Mouse (Mus musculus): ENCODE measurements around the gene Ppme1. TPM values are rescaled to one million over a fixed set of nuclear protein-coding genes. Genes with fewer than 3 reads are reported as not detected.

Gene Ppme1
- total RNA-seq, 2 experiments from 2014 or later: 43.5 to 44.8 TPM

DNA sequence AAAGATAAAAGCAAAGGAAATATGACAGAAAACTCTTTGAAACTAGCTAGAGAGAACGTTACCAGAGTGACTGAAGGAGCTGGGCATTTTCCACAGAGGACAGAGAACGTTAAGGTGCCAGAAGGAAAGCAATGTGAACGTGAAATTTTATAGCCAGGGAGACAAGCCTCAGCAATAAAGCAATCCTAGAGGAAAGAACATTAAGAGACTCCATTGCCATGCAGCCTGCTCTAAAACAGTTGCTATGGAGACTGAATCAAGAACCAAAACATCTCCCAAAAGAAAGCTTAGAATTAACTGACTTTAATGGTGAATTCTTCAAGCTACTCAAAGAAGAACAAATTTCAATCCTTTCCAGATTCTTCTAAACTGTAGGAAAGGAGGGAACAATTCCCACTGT lies 88.8 kb downstream of the Ppme1 start:
- intact Hi-C loops (cut with DNase I): no loop called here

DNA sequence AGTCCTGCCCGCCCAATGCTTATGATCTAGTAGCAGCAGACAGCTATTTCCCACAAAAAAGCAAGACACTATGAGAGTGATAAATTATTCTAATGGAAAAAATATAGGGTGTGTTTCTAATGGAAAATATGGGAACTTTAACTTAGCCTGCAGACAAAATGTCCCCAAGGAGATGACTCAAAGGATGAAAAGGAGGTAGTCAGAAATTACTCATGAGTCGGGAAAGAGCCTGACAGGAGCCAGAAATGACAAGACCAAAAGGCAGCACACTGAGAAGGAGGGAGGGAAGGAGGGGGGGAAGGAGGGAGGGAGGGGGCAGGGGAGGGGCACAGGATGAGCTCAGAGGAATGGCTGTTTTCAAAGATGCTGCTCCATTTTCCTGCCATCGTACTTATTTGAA lies 90.5 kb downstream of the Ppme1 start:
- intact Hi-C loops (cut with DNase I): no loop called here
- DNase-seq: no peak

More for the DNA sequence above, 88.8 kb downstream of the Ppme1 start:
- no peak for DNase-seq

DNA sequence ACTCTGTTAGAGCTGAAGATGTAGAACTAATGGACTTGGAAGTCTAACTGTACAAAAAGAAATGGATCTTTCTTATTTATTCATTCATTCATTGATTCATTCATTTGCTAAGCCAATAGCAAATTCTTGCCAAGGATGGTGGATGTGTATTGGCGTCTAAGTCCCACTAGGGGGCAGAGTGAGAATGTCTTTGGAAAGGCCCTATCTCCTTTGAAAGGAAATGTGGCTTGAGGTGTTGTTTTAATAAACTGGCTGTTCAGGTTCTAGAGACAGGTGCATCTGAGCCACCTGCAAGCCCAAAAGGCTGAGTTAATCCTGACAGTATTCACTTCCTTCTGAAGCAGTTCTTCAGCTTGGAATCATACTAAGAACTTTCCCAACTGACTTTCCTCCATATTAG lies 92.3 kb downstream of the Ppme1 start:
- intact Hi-C loops (cut with DNase I): loop anchor here (1.0 kb wide), 1 partner anchor 45 kb away; no protein-coding TSS in a partner anchor

More for the DNA sequence above, 92.3 kb downstream of the Ppme1 start:
- peak; percentile 59 to 68 for DNase-seq

Other genes starting within 250 kb of the Ppme1 start
- gene Lipt2, start 213.0 kb downstream of the Ppme1 start, total RNA-seq (2021): 1 to 10 TPM; 4.4 to 5.0 TPM
- gene Kcne3, start 195.8 kb downstream of the Ppme1 start, total RNA-seq (2021): 1 to 10 TPM in 1 of 2 experiments, under 1 TPM in 1; 0.99 to 2.0 TPM
- 1 to 10 TPM; 6.9 to 7.0 TPM for gene Pgm2l1, start 144.9 kb downstream of the Ppme1 start, total RNA-seq (2021)
- gene P4ha3, start 86.8 kb downstream of the Ppme1 start, total RNA-seq (2021): 1 to 10 TPM; 1.9 to 3.3 TPM
- 10 to 100 TPM; 11.2 to 13.1 TPM for gene C2cd3, start 74 bp downstream of the Ppme1 start, total RNA-seq (2021)
- 100 to 1,000 TPM in 1 of 2 experiments, 10 to 100 TPM in 1; 62.7 to 107 TPM for gene Ucp3, start 100.7 kb upstream of the Ppme1 start, total RNA-seq (2021)
- 100 to 1,000 TPM; 835 to 891 TPM for gene Ucp2, start 121.0 kb upstream of the Ppme1 start, total RNA-seq (2021)
- gene Dnajb13, start 142.7 kb upstream of the Ppme1 start, total RNA-seq (2021): not detected
- 10 to 100 TPM in 1 of 2 experiments, 1 to 10 TPM in 1; 8.4 to 15.3 TPM for gene Coa4, start 164.8 kb upstream of the Ppme1 start, total RNA-seq (2021)
- gene Rab6a, start 235.1 kb upstream of the Ppme1 start, total RNA-seq (2021): 10 to 100 TPM; 77.2 to 78.6 TPM
- gene Mrpl48, start 236.0 kb upstream of the Ppme1 start, total RNA-seq (2021): 10 to 100 TPM; 70.3 to 70.4 TPM